Mouse (Mus musculus): ENCODE results near the gene Efcab5. TPM values are rescaled to one million over a fixed set of nuclear protein-coding genes. Genes with fewer than 3 reads are reported as not detected.
A peak's percentile ranks its signal among the peaks of the same experiment; 100 is the strongest.

Efcab5 gene
- polyA plus RNA-seq, 1 experiment from 2014 or later: 0.13 TPM

DNA sequence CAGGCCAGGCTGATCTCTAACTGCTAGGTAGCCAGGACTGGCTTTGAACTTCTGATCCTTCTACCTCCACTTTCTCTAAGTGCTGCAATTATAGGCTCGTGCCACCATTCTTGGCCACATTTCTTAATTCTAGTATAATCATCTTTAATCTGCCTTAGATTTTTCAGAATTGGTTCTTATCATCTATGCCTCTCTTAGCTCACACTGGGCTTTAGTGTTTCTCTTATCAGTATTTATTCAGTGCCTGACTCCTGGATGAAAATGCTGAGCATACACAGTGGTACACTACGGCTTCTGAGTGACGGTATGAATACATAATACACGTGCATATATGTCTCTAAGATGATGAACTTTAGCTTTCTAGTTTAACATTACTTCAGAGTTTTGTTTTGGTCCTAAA, 119.9 kb downstream of the Efcab5 start:
- H3K4me1 ChIP-seq: 0 out of 2 replicates have a peak, but pooled peaks cover 10% of the 10 kb centered on the region
- no peak overlapping the region for H3K4me3 ChIP-seq
- no peaks in the 10 kb centered on the region for H3K9me3 ChIP-seq
- H3K27me3 ChIP-seq (replicated peaks): no peaks in the 10 kb centered on the region
- WGBS: 75% methylated on average over 4 of the region's 4 CpGs
- no peak overlapping the region for H3K27ac ChIP-seq (replicated peaks)
- H3K4me2 ChIP-seq: no peak overlapping the region
- H3K36me3 ChIP-seq: peaks cover 45% of the 10 kb centered on the region
- no peak for ATAC-seq (ENCODE audit: extremely low read depth, insufficient number of reproducible peaks, low FRiP score, low TSS enrichment)
- no peak overlapping the region for H3K9ac ChIP-seq

GRCm38 (mm10) chr11:77063406-77063805, 125.4 kb downstream of the Efcab5 start:
- H3K4me1 ChIP-seq: peaks cover 19% of the 10 kb centered on the region
- WGBS: 85% methylated on average over 2 of the region's 2 CpGs
- H3K36me3 ChIP-seq: peaks cover 29% of the 10 kb centered on the region
- H3K4me2 ChIP-seq: no peak overlapping the region
- H3K4me3 ChIP-seq: no peak overlapping the region
- H3K9ac ChIP-seq: no peak overlapping the region
- ATAC-seq (ENCODE audit: extremely low read depth, insufficient number of reproducible peaks, low FRiP score, low TSS enrichment): no peak
- no peak overlapping the region for H3K27ac ChIP-seq (replicated peaks)
- H3K27me3 ChIP-seq (replicated peaks): no peaks in the 10 kb centered on the region
- H3K9me3 ChIP-seq: no peaks in the 10 kb centered on the region

GRCm38 (mm10) chr11:77061951-77062350, 126.8 kb downstream of the Efcab5 start:
- Histone ChIP-seq H3K9ac (no peak overlapping the region), H3K27ac (replicated peaks) (no peak overlapping the region), H3K4me3 (no peak overlapping the region), H3K27me3 (replicated peaks) (no peaks in the 10 kb centered on the region), H3K4me1 (peaks cover 22% of the 10 kb centered on the region), H3K36me3 (peaks cover 25% of the 10 kb centered on the region), H3K4me2 (no peak overlapping the region), H3K9me3 (no peaks in the 10 kb centered on the region)
- 50% methylated on average over 5 of the region's 5 CpGs for WGBS
- ATAC-seq (ENCODE audit: extremely low read depth, insufficient number of reproducible peaks, low FRiP score, low TSS enrichment): no peak

DNA sequence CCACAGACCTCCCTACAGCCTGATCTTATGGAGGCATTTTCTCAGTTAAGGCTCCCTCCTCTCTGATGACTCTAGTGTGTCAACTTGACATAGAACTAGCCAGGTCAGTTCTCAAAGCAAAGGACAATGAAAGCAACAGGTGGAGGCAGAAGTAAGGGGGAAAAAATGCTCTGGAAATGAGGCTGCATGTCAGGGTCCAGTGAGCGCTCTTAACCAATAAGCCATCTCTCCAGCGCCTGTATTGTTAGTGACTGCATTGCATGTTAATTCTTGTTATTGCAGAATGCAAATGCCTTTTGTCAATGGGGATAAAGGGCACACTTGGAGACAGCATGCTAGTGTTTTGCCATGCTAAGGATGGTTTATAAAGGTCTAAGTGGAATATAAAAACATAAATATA, 146.0 kb downstream of the Efcab5 start:
- H3K4me2 ChIP-seq: no peak overlapping the region
- WGBS: 87% methylated on average over 2 of the region's 2 CpGs

DNA sequence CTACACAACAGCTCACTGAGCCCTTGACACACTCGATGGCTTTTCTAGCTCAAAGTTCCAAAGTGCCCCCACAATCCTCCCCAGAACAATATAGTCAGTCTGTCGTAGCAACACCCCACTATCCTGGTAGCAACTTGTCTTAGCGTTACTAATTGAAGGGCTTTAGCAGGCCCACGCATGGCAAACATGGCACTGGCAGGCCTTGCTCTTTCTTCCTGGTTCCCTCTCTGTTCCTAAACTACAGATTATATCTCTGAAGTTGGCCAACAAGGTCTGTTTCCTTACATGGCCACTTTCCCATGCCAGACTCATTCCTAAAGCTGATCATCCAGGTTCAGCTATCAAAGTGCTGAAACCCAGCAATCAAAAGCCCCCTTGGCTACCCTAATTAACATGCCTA, 146.9 kb downstream of the Efcab5 start:
- Histone ChIP-seq H3K27me3 (replicated peaks) (no peaks in the 10 kb centered on the region), H3K9ac (no peak overlapping the region), H3K4me2 (no peak overlapping the region), H3K9me3 (no peaks in the 10 kb centered on the region), H3K27ac (replicated peaks) (no peak overlapping the region), H3K36me3 (peaks cover 24% of the 10 kb centered on the region), H3K4me1 (no peaks in the 10 kb centered on the region), H3K4me3 (no peak overlapping the region)
- WGBS: 86% methylated on average over 4 of the region's 4 CpGs
- ATAC-seq (ENCODE audit: extremely low read depth, insufficient number of reproducible peaks, low FRiP score, low TSS enrichment): no peak

More for the DNA sequence above, 146.0 kb downstream of the Efcab5 start:
- no peak overlapping the region for H3K4me3 ChIP-seq
- H3K9ac ChIP-seq: no peak overlapping the region
- H3K27me3 ChIP-seq (replicated peaks): no peaks in the 10 kb centered on the region
- ATAC-seq (ENCODE audit: extremely low read depth, insufficient number of reproducible peaks, low FRiP score, low TSS enrichment): no peak
- H3K9me3 ChIP-seq: no peaks in the 10 kb centered on the region
- no peaks in the 10 kb centered on the region for H3K4me1 ChIP-seq
- peaks cover 30% of the 10 kb centered on the region for H3K36me3 ChIP-seq
- no peak overlapping the region for H3K27ac ChIP-seq (replicated peaks)

MicroRNAs encoded within 50 kb of the gene (microRNA counts, 519-probe panel; counts per million panel counts)
- microRNA mmu-miR-423-3p: 4,544 counts per million, percentile 80 among the panel's probes with 10 or more counts
- microRNA mmu-miR-423-5p: 4,237 counts per million, percentile 77 among the panel's probes with 10 or more counts

Small RNA genes lying within 50 kb of the gene (microRNA-seq; reads per million reads assigned to microRNA genes)
- gene Mir423: 4,227 reads per million, percentile 91 among the genes with 10 or more reads in this experiment

Other genes starting within 250 kb of the Efcab5 start
- 0.61 and 0.98 TPM in 2 replicates for gene Slc6a4, start 190.4 kb downstream of the Efcab5 start, polyA plus RNA-seq (2015; fragmentation: Nextera tagmentation; extraction: Ambion mirVana)
- 44.7 and 49.4 TPM in 2 replicates for gene Nsrp1, start 110.5 kb downstream of the Efcab5 start, polyA plus RNA-seq (2015; fragmentation: Nextera tagmentation; extraction: Ambion mirVana)
- 17.5 and 18.7 TPM in 2 replicates for gene Ssh2, start 27.3 kb upstream of the Efcab5 start, polyA plus RNA-seq (2015; fragmentation: Nextera tagmentation; extraction: Ambion mirVana)